Mouse (Mus musculus): ENCODE measurements around the gene Wfdc2.
A peak's percentile ranks its signal among the peaks of the same experiment; 100 is the strongest.
"Not testable (repeated sequence)": the region's sequence is repeated elsewhere in the genome, so short reads cannot be mapped to it uniquely, and the experiment has no call there.

Wfdc2 gene

DNA sequence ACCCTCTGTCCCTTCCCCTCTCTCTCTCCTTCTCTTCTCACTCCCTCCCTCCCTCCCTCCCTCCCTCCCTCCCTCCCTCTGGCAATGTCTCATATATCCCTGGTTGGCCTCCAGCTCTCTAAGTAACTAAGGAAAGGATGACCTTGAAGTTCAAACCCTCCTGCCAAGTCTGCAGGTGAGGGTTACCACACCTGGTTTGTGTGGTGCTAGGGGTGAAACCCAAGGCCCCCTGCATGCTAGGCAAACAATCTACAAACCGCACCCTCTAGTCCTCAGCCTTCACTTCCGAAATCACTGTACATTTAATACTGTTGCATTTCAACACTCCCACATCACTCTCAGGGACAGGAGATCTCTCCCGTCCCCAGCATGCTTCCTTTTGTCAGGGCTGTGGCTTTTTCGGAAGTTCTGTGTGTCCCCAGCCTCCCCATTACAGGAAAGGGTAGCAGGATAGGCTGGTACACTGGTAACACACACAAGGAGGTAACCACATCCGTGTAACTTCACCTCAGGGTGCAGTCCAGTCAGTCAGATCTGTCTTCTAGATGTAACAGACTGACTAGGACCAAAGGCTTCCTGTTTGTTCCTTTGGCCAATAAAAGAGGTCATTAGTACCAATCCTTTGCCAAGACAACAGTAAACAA lies 17.6 kb upstream of the Wfdc2 start:
- no peak for DNase-seq (ENCODE audit: low read depth, low spot score)

DNA sequence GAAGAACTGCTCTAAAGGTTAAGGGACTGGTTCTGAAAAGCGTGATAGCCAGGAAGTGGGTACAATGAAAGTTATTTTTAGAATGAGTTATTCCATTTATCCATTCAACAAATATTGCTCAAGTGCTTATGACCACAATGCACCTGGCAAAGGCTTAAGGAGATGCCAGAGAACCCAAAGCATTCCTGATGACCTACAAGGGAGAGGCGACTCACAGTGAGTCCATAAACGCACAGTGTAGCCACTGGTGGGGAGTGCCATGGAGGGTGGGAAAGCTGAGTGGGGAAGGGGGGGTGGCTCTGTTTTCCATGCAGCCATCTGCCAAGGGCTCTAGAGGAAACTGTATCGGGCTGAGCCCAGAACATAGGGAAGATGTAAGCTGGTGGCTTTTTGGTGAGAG lies 12.9 kb upstream of the Wfdc2 start:
- DNase-seq (ENCODE audit: low read depth, low spot score), result no peak

DNA sequence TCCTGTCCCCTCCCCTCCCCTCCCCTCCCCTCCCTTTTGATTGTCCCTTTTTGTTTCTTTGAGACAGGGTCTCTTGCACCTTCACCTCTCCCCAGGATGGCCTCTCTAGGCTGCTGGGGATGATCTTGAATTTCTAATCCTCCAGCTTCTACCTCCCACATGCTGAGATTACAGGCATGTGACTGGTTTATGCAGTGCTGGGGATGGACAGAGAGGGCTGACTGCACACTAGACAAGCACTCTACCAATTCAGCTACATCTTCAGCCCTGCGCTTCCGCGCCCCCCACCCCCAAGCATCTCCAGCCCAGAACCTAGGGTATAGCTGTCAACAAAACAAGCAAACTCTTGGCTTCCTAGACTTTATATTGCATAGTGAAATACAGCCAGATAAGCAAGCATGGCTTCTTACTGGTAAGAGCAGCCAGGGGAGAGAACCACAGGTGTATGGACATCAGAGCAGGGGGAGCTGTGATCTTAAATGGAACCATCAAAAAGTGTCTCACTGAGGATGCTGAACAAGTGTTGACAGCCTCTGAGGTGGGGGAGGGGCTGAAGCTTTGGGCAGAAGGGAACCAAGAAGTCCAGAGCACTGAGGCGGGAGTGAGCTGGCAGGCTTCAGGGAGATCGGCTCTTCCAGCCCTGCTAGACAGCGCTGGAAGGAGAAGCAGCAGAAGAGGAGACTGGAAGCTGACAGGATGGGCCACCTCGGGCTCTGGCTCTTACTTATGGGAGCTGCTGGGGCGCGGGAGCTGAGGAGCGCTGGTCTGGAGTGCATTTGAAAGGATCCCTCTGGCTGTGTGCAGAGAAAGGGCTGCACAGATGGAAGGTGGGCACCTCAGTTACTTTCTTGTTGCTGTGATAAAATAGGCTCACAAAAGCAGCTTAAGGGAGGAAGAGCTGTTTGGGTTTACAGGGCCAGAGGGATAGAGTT lies 12.0 kb upstream of the Wfdc2 start:
- DNase-seq (ENCODE audit: low read depth, low spot score), result peak; percentile 67

DNA sequence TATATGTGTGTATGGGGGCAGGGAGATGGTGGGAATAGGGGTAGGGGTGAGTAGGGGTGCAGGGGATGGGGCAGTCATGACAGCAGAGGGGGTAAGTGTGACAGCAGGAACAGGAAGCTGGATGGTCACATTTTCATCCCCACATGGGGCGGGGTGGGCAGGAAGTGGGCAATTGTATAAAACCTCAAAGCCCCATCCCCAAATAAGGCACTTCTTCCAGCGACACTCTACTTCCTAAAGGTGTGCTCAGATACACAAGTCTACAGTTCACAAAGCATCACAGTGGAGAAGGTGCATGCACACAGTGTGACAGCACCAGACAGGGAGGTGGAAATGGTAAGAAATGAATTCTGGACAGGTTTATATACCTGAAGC lies 11.3 kb upstream of the Wfdc2 start:
- DNase-seq (ENCODE audit: low read depth, low spot score), result no peak

DNA sequence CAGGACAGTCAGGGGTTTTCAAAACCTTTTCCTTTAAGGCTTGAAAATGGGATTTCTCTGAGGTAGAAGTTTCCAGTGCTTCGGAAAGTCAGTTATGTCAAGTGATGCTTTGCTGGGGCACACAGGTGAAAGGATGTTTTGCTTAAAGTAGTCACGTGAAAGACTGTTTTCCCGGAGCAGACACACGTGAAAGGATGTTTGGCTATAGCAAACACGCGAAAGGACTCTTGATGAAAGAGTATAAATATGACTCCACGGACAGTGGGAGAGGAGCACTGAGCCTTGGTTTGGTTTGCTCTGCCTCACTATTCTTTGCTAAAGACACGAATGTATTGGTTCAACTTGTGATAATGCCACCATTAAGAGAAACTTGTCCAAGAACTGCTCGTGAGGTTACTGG lies 10.7 kb upstream of the Wfdc2 start:
- no peak for DNase-seq (ENCODE audit: low read depth, low spot score)

DNA sequence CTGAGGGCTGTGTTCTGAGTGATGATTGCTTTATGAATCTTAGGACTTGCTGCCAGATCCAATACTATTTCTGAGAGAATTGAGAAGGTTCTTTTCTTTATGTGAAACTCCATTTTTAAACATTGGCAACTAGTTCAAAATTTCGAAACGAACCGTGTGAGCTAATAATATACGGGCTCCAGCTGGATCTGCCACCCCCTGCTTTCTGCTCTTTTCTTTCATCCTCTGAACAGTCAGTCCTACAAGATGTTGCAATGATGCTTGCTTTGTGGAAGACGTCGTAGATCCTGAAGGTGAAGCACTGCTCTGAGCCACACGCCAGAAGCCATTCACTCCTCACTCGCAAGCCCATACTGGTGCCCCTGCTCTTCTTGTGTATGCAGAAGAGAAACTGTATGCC lies 3.8 kb upstream of the Wfdc2 start:
- DNase-seq (ENCODE audit: low read depth, low spot score), result peak; percentile 76

DNA sequence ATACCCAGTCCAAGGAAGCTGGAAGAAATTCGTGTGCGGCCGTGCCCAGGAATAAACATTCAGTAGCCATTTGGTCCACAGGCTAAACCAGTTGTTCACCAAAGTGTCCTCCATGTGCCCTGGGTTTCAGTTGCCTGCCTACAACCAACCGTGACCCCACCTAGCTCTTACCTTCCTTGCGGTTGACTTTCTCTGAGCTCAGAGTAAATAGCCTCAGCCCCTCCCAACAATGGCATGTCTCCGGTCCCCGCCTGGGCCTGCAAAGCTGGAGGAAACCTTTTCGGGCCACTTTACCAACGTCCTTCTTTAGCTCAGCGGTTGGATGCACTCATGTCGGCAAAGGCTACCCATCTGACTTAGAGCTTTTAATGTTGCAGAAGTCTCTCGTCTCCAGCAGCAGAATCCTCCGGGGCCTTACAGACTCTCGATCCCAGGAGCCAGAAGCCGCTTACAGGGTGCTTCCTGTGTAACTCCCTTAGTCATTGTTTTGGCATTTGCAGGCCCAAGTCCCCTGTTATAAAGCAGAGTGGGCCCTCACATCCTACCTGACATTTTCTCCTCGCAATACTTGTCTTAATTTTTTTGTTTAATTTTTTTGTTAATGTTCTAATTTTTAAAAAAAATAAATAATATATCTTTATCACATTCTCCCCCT lies 3.1 kb upstream of the Wfdc2 start:
- no peak for DNase-seq (ENCODE audit: low read depth, low spot score)

DNA sequence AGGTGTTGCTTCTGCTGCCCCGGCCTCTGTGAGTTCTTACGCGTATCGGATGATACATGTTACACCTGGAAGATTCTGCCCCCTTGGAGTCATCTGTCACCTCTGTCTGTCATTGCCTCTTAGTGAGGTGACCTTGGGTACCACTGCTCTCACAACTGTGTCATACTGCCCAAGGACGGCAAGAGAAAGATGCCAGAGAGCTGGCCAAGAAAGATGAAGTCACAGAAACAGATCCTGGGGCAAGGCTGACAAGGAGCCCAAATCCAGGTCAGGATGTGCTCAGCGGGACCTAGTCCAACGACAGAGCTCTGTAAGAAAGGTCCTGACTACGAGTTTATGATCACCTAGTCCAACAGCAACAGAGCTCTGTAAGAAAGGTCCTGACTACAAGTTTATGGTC lies 2.1 kb upstream of the Wfdc2 start:
- no peak for DNase-seq (ENCODE audit: low read depth, low spot score)

DNA sequence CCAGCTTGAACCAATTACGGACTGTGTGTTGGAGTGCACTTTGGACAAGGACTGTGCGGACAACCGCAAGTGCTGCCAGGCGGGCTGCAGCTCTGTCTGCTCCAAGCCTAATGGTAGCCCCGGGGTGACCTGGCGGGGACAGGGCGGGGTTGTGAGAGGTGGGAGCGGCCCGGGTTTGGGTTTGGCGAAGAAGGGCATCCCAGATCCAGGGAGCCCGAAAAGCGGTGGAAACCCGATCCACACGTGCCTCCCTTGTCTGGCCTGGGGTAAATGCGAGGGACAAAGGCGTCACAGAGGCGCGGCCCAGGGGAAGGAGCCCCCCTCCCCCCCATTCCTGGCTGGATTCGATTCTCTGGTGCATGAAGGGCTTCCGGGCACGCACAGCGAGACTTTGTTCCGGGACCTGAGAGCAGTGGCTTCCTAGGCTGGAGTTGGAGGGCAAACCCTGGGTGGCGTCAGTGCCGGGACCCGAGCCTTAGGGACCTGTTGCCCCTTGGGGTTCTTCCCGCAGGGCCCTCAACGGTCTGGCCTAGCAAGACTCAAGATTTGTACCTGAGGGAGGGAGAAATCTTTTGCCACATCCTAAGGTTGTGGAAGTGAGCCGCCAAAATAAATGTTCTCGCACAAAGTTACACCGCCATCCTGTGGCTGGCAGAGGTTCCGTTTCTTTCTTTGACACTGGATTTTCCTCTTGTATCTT lies 1.3 kb downstream of the Wfdc2 start:
- DNase-seq (ENCODE audit: low read depth, low spot score), result no peak

DNA sequence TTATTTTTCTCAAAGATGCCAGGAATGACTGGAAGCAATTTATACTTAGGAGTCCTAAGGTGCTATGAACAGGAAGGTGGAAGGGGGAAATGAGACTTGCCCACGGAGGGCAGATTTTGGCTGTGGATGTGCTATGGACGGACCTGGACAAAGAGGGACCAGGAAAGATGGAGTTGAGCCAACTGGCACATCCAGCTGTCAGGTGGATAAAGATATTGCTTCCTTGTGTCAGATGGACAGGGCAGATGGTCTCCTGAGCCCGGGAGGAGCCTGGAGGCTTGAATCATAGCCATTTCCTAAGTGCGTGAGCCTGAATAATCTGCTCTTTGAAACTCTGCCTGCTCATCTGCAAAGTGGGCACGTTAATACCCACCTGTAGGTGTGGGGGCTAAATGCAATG lies 2.1 kb downstream of the Wfdc2 start:
- no peak for DNase-seq (ENCODE audit: low read depth, low spot score)

DNA sequence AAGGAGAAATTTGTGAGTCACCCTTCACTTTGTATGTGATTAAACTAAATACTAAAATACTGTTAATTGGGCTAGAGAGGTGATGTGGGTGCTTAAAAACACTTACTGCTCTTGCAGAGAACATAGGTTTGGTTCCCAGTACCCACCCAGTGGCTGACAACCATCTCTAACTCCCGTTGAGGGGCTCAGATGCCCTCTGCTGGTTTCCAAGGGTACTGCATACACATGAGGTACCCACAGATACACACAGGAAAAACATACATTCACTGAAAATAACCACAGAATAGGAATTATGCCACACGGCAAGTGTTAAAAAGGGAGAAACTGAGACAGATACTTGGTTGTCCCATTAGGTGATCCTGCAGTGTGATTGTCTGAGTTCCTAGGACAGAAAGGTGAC lies 4.8 kb downstream of the Wfdc2 start:
- no peak for DNase-seq (ENCODE audit: low read depth, low spot score)

DNA sequence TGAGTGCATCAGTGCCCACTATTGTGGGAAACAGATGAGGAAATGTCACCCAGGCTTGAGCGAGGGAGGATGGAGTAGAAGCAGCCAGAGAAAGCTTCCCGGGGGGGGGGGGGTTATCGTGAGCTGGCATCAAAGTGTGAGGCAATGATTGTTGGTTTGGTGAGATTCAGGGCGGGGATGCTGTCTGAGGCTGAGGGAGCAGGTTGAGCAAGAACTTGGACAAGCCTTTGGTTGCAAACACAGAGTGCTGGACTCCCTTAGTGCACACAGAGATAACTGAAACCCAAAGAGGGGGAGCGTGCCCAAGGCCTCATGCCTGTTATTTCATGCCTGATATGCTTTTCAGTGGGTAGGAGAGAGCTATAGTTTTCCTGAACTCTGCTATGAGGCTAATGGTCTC lies 5.2 kb downstream of the Wfdc2 start:
- no peak for DNase-seq (ENCODE audit: low read depth, low spot score)

DNA sequence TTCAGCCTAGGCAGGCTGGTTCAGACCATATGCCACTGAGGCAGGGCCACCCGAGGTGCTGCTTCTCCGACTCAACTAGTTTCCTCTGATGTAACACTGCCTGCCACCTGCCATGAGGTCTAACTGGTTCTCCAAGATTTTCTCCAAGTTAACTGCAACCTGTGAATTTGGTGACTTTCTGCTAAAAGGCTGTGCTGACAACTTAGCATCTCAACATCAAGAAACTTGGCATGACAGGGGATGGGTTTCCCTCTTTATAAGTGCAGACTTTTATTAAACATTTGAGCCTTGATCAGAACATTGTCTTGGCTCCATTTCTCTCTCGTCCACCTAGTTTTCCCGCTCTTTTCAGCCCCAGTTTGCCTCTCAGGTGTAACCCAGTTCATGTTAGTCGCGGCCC lies 11.1 kb downstream of the Wfdc2 start, which contains the start of gene Spint3:
Spint3 (minus strand) TSS at position 101 of the 400 bp plus-strand sequence.
- DNase-seq (ENCODE audit: low read depth, low spot score), result not testable (repeated sequence)

DNA sequence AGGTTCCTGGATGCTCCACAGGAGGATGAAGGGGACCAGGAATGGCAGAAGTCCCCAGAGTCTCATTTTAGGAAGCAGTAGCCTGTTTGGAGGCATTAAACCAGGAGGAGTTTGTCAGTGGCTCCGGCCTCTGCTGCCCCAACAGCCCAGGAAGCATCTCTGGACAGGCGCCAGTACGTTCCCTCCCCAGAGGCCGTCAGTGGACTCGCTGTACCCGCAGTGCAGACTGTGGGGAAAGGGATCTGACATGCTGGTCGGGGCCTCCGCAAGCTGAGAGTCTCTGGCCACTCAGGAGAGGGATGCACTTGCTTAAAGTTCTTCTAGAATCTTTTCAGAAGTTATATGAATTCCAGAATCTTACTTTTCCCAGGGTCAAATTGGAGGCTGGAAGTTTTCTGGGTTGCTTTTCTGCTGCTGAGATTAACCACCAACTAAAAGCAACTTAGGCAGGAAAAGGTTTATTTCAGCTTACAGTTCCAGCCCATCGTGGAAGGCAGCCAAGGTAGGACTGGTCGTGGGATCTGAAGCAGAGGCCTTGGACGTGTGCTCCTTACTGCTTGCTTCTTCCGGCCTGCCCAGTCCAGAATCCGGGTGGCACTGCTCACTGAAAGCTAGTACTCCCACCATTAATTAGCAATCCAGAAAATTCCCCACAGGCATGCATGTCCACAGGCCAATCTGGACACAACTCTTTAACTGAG lies 23.0 kb downstream of the Wfdc2 start, which contains the start of gene Wfdc6a:
Wfdc6a (minus strand) TSS at position 423 of the 701 bp plus-strand sequence.
- DNase-seq (ENCODE audit: low read depth, low spot score), result not testable (repeated sequence)

DNA sequence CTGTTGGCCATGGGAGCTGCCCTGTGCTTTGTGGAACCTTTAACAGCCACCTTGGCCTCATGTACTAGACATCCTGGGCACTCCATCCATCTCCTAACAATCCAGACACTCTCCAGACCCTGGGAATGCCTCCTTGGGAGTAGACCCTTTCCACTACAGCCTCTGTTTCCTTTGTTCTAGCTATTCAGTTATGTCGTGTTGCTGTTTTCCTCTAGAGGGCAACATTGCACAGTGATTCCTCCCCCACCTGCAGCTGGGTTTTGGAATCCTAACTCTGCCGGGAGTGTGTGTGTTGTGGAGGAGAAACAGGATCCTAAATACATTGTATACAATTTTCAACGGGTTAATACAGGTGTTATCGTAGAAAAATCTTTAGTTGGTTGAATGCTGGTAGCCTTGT lies 29.8 kb downstream of the Wfdc2 start:
- DNase-seq (ENCODE audit: low read depth, low spot score), result peak; percentile 13

DNA sequence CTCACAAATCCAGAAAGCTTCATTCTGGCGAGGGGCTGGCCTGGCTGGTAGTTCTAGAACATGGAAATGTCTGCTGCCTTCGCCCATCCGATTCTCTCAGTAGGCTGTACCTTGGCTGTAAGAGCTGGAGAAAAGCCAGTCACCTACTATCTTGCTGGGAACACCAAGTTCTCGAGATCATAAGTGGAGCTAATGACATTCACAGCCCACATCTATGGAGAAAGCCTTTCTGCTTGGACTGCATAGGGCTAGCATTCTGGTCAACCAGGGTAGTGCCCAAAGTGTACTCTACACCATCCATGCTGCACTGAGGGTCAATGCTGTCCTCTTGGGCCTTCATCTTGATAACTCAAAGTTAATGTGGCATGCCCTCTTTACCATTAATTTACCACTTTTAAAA lies 31.3 kb downstream of the Wfdc2 start, which contains the start of gene Eppin:
Eppin (minus strand) TSS at position 101 of the 400 bp plus-strand sequence.
- DNase-seq (ENCODE audit: low read depth, low spot score), result no peak

DNA sequence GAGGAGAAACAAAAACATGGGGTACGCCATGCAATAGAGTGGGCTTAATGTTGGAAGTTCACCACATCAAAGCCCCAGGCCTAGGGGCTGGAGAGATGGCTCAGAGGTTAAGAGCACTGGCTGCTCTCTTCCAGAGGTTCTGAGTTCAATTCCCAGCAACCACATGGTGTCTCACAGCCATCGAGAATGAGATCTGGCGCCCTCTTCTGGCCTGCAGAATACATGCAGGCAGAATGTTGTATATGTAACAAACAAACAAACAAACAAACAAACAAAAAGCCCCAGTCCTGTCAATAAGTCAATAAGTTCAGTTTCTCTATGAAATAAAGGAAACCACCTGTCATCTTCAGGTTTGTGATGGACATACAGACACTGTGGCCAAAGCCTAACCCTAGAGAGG lies 38.0 kb downstream of the Wfdc2 start:
- DNase-seq (ENCODE audit: low read depth, low spot score), result no peak

DNA sequence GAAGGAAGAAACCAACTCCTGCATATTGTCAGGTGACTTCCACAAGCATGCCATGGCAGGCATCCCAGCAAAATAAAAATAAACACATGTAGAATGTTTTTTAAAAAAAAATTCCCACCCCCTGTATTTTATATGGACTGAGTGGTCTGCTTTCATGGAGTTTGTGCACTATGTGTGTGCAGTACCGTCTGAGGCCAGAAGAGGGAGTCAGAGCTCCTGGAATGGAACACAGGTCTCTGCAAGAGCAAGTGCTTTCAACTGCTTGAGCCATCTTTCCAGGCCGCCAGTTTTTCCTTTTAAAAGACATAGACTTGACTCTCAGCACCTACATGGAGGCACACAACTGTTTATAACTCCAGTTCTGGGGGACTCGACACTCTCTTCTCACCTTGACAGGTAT lies 41.3 kb downstream of the Wfdc2 start:
- no peak for DNase-seq (ENCODE audit: low read depth, low spot score)

DNA sequence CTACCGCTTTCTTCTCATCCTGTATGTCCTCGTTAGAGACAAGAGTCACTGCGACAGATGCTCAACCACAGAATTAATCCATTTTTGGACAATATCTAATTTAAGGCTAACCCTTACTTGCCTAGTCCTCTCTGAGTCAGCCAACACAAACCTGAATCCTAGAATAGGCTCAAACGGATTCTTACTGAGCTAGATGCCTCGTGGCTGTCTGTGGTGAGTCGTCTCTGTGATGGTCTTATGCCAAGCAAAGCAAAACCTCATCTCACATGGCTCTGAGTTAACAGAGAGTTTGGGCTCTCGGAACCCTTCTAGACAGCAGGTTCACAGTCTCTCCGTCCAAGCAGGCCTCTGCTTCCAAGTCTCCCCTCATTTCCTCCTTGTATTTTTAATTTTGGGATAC lies 42.2 kb downstream of the Wfdc2 start:
- peak; percentile 12 for DNase-seq (ENCODE audit: low read depth, low spot score)

DNA sequence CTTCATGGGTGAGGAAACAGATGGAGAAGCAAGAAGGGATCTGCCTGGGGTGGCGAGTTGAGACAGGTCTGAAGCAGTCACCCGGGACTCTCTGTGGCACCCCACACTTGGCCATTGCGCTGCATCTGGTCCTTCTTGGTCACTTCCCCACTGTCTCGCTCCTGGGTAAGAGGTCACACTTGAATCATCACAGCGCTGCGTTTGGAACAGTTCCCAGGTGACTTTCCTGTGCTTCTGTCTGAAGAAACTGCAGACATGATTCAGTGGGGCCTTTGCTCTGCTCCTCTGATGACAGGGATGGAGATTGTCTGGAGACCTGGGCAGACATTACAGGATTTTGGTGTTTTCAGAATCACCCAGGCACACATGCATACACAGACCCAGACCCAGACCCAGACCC lies 46.6 kb downstream of the Wfdc2 start:
- no peak for DNase-seq (ENCODE audit: low read depth, low spot score)

DNA sequence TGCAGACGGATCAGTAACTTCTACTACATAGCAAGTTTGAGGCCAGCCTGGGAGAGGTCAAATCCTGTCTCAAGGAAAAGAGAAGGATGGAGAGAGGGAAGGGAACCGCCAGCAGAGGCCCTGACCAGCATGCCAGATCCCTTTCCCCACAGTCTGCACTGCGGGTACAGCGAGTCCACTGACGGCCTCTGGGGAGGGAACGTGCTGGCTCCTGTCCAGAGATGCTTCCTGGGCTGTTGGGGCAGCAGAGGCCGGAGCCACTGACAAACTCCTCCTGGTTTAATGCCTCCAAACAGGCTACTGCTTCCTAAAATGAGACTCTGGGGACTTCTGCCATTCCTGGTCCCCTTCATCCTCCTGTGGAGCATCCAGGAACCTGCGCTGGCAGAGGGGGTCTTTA lies 51.3 kb downstream of the Wfdc2 start, which contains the start of the genes Wfdc6b and Wfdc8:
Wfdc6b (plus strand) TSS at position 52 of the 400 bp plus-strand sequence.
Wfdc8 (minus strand) TSS at position 156 of the 400 bp plus-strand sequence.
- DNase-seq (ENCODE audit: low read depth, low spot score), result not testable (repeated sequence)

Data from telencephalon, adult 2 months (tissue).